ENCODE assay signal across 39 mouse cellular contexts in the genomic region with DNA sequence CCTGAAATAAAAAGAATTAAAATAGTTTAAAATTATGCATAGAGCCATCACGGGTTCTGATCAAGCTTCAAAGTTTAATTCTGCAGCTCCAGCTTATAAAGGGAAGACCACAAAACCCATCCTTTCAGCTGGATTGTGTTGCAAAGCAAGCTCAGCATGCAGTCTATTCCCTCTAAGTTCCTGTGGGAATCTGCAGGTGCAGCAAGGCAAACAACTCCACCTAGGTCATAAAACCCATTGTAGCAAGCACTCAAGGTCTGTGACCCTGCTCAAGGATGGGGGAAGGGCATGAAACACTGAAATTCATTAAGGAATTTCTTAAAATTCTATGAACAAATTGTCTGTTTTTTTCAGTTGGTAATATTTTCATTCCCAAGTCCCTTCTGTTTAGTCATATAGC. TPM values are rescaled to one million over a fixed set of nuclear protein-coding genes. Genes with fewer than 3 reads are reported as not detected.
DNase-seq lines count a peak whose midpoint lies in the region; ATAC-seq and TF ChIP-seq lines count a peak whose summit lies in the region.
"Had no signal": no experiment of that assay in that cellular context is flagged by ENCODE, and none has a peak within 500 bp of the region (broad histone marks: within the 10 kb centered on the region; RNA-seq: fewer than 3 reads in every experiment).

No protein-coding gene starts in this region.

- H3K4me2 ChIP-seq in intestine, embryonic 16.5 days (ENCODE audit: low read depth, low read length): no peak overlapping the region
- H3K4me2 ChIP-seq: embryonic facial prominence, embryonic 13.5 days; forebrain, embryonic 13.5 days; hindbrain, embryonic 12.5 days; hindbrain, embryonic 15.5 days had no signal

- H3K4me3 ChIP-seq in intestine, embryonic 16.5 days (ENCODE audit: low read length): no peak overlapping the region
- H3K4me3 ChIP-seq in cerebellum, adult 2 months (replicated peaks; ENCODE audit: insufficient read depth, low read depth, low read length): no peak overlapping the region
- H3K4me3 ChIP-seq: embryonic facial prominence, embryonic 10.5 days; embryonic facial prominence, embryonic 13.5 days; erythroblast, embryonic 14.5 days; forebrain, embryonic 10.5 days; forebrain, embryonic 13.5 days; heart, adult 2 months; heart, embryonic 10.5 days; hindbrain, embryonic 12.5 days; hindbrain, embryonic 15.5 days had no signal

- no peaks in the 10 kb centered on the region for H3K36me3 ChIP-seq in intestine, embryonic 16.5 days (ENCODE audit: control insufficient read depth, insufficient read depth, low read length)
- H3K36me3 ChIP-seq: embryonic facial prominence, embryonic 10.5 days; embryonic facial prominence, embryonic 13.5 days; forebrain, embryonic 10.5 days; G1E; heart, embryonic 10.5 days; hindbrain, embryonic 12.5 days; hindbrain, embryonic 15.5 days had no signal

- TF ChIP-seq CTCF in cerebellum, adult 2 months (IDR thresholded peaks at IDR 0.05; ENCODE audit: borderline replicate concordance, insufficient read depth, low read depth, low read length): no peak

- DNase-seq in ES-CJ7 (ENCODE audit: low read depth, low spot score) (peak; percentile 92), WW6 (ENCODE audit: low read depth, low spot score) (peak; percentile 38)
- no peak for DNase-seq in cerebellum, adult 2 months
- DNase-seq in adrenal gland, adult 2 months: no peak
- DNase-seq in spleen, adult 12 weeks (ENCODE audit: low spot score): no peak
- DNase-seq: adrenal gland, postnatal 14 days; B cell, adult 2 months; cerebellum, adult 11 months; cerebellum, adult 8-10 months; cerebellum, postnatal 10 days; cerebellum, postnatal 36 days; embryo, embryonic 11 days; gastrocnemius, postnatal 10 days; gastrocnemius, postnatal 36 days; heart, adult 2 months had no signal

- no peak overlapping the region for H3K9ac ChIP-seq in intestine, embryonic 16.5 days (ENCODE audit: low read depth, low read length)
- H3K9ac ChIP-seq: embryonic facial prominence, embryonic 13.5 days; forebrain, embryonic 13.5 days; hindbrain, embryonic 12.5 days; hindbrain, embryonic 15.5 days had no signal

- WGBS in intestine, embryonic 16.5 days: 67% methylated on average over 1 of the region's 1 CpGs
- WGBS in cerebellum, adult 2 months: 80% methylated on average over 1 of the region's 1 CpGs

- H3K9me3 ChIP-seq in intestine, embryonic 16.5 days (ENCODE audit: control insufficient read depth, low read length): no peaks in the 10 kb centered on the region
- H3K9me3 ChIP-seq: embryonic facial prominence, embryonic 10.5 days; G1E; heart, embryonic 10.5 days; hindbrain, embryonic 12.5 days had no signal

- H3K27me3 ChIP-seq in intestine, embryonic 16.5 days (replicated peaks; ENCODE audit: control insufficient read depth, insufficient read depth, low read length): no peaks in the 10 kb centered on the region
- no peaks in the 10 kb centered on the region; the same call in 1 of the 2 replicates for H3K27me3 ChIP-seq in cerebellum, adult 2 months (ENCODE audit: control insufficient read depth, insufficient read depth, low read length)
- H3K27me3 ChIP-seq: embryonic facial prominence, embryonic 13.5 days; forebrain, embryonic 13.5 days; hindbrain, embryonic 12.5 days; hindbrain, embryonic 15.5 days had no signal

- peak; percentile 85; the same call in 1 of the 2 replicates for ATAC-seq in intestine, embryonic 16.5 days
- no peak for ATAC-seq in erythroid progenitor cell, adult 5-6 weeks (replicated peaks; ENCODE audit: low FRiP score, poor library complexity, severe bottlenecking)
- ATAC-seq: forebrain, embryonic 13.5 days; forebrain, embryonic 16.5 days; Patski had no signal

- H3K27ac ChIP-seq in intestine, embryonic 16.5 days (ENCODE audit: low read length): no peak overlapping the region
- no peak overlapping the region for H3K27ac ChIP-seq in cerebellum, adult 2 months (ENCODE audit: insufficient read depth, low read length)
- H3K27ac ChIP-seq: embryonic facial prominence, embryonic 10.5 days; embryonic facial prominence, embryonic 13.5 days; forebrain, embryonic 10.5 days; forebrain, embryonic 13.5 days; heart, adult 2 months; heart, embryonic 10.5 days; hindbrain, embryonic 12.5 days; hindbrain, embryonic 15.5 days had no signal

- TF ChIP-seq POLR2A in cerebellum, adult 2 months (IDR thresholded peaks at IDR 0.05; ENCODE audit: borderline replicate concordance, insufficient read depth, low read length): no peak

- H3K4me1 ChIP-seq in intestine, embryonic 16.5 days (ENCODE audit: control insufficient read depth, insufficient read depth, low read length): no peaks in the 10 kb centered on the region
- no peaks in the 10 kb centered on the region for H3K4me1 ChIP-seq in cerebellum, adult 2 months (ENCODE audit: control insufficient read depth, insufficient read depth, low read length)
- H3K4me1 ChIP-seq: embryonic facial prominence, embryonic 10.5 days; embryonic facial prominence, embryonic 13.5 days; forebrain, embryonic 10.5 days; forebrain, embryonic 13.5 days; heart, embryonic 10.5 days; hindbrain, embryonic 12.5 days; hindbrain, embryonic 15.5 days had no signal

RNA-seq across cellular contexts. Expression of a gene that starts 15.4 kb away (rescaled TPM):
- polyA plus RNA-seq in intestine, embryonic 16.5 days (2015; fragmentation: Nextera tagmentation; extraction: Ambion mirVana): not detected in 2 replicates
- not detected in 2 replicates for polyA plus RNA-seq in cerebellum, adult 2 months (2012; rRNA removed)
- not detected for total RNA-seq in adrenal gland, adult 2 months (2021)
- polyA plus RNA-seq in adrenal gland, adult 2 months (2012; rRNA removed): not detected in 2 replicates
- not detected in 2 replicates for total RNA-seq in erythroid progenitor cell, adult 5-6 weeks (2015; ENCODE audit: low replicate concordance)
- not detected in 2 replicates for total RNA-seq in erythroid progenitor cell, adult 5-6 weeks (2017; ENCODE audit: low replicate concordance)
- total RNA-seq: adrenal gland, adult 18-20 months; adrenal gland, postnatal 14 days; adrenal gland, postnatal 4 days; CH12.LX; gastrocnemius, adult 18-20 months; gastrocnemius, postnatal 10 days; gastrocnemius, postnatal 36 days; granulocyte monocyte progenitor cell, adult 5-6 weeks; heart, adult 2 months; heart, postnatal 25 days; hematopoietic stem cell, adult 5-6 weeks had no signal
- polyA plus RNA-seq: cortical plate, adult 2 months; embryonic facial prominence, embryonic 10.5 days; embryonic facial prominence, embryonic 13.5 days; erythroblast, embryonic 14.5 days; forebrain, embryonic 10.5 days; forebrain, embryonic 13.5 days; forebrain, embryonic 16.5 days; G1E; heart, adult 2 months; heart, embryonic 10.5 days; heart, embryonic 14.5 days; heart, postnatal 0 days; hindbrain, embryonic 12.5 days; hindbrain, embryonic 15.5 days; intestine, embryonic 14.5 days; Patski had no signal

RNA-seq across cellular contexts. Expression of a gene that starts 18.6 kb away (rescaled TPM):
- polyA plus RNA-seq in intestine, embryonic 16.5 days (2015; fragmentation: Nextera tagmentation; extraction: Ambion mirVana): not detected in 2 replicates
- not detected in 2 replicates for polyA plus RNA-seq in cerebellum, adult 2 months (2012; rRNA removed)
- not detected for total RNA-seq in adrenal gland, adult 2 months (2021)
- not detected in 2 replicates for polyA plus RNA-seq in adrenal gland, adult 2 months (2012; rRNA removed)
- not detected in 2 replicates for total RNA-seq in erythroid progenitor cell, adult 5-6 weeks (2015; ENCODE audit: low replicate concordance)
- not detected in 2 replicates for total RNA-seq in erythroid progenitor cell, adult 5-6 weeks (2017; ENCODE audit: low replicate concordance)
- total RNA-seq: adrenal gland, adult 18-20 months; adrenal gland, postnatal 14 days; adrenal gland, postnatal 4 days; CH12.LX; G1E; gastrocnemius, adult 18-20 months; gastrocnemius, postnatal 10 days; gastrocnemius, postnatal 36 days; granulocyte monocyte progenitor cell, adult 5-6 weeks; heart, adult 2 months; heart, postnatal 25 days; hematopoietic stem cell, adult 5-6 weeks had no signal
- polyA plus RNA-seq: cortical plate, adult 2 months; embryonic facial prominence, embryonic 10.5 days; embryonic facial prominence, embryonic 13.5 days; erythroblast, embryonic 14.5 days; forebrain, embryonic 10.5 days; forebrain, embryonic 13.5 days; G1E; heart, adult 2 months; heart, embryonic 10.5 days; heart, embryonic 14.5 days; heart, postnatal 0 days; hindbrain, embryonic 12.5 days; hindbrain, embryonic 15.5 days; intestine, embryonic 14.5 days; Patski had no signal

RNA-seq across cellular contexts. Expression of a gene that starts 57.3 kb away (rescaled TPM):
- not detected in 2 replicates for polyA plus RNA-seq in intestine, embryonic 16.5 days (2015; fragmentation: Nextera tagmentation; extraction: Ambion mirVana)
- not detected in 2 replicates for polyA plus RNA-seq in cerebellum, adult 2 months (2012; rRNA removed)
- total RNA-seq in adrenal gland, adult 2 months (2021): not detected
- polyA plus RNA-seq in adrenal gland, adult 2 months (2012; rRNA removed): not detected in 2 replicates
- total RNA-seq in erythroid progenitor cell, adult 5-6 weeks (2015; ENCODE audit: low replicate concordance): not detected in 2 replicates
- total RNA-seq in erythroid progenitor cell, adult 5-6 weeks (2017; ENCODE audit: low replicate concordance): not detected in 2 replicates
- total RNA-seq: adrenal gland, adult 18-20 months; adrenal gland, postnatal 14 days; adrenal gland, postnatal 4 days; CH12.LX; G1E; gastrocnemius, adult 18-20 months; gastrocnemius, postnatal 10 days; gastrocnemius, postnatal 36 days; granulocyte monocyte progenitor cell, adult 5-6 weeks; heart, adult 2 months; heart, postnatal 25 days; hematopoietic stem cell, adult 5-6 weeks had no signal
- polyA plus RNA-seq: cortical plate, adult 2 months; embryonic facial prominence, embryonic 10.5 days; embryonic facial prominence, embryonic 13.5 days; erythroblast, embryonic 14.5 days; forebrain, embryonic 10.5 days; forebrain, embryonic 13.5 days; forebrain, embryonic 16.5 days; G1E; heart, adult 2 months; heart, embryonic 10.5 days; heart, embryonic 14.5 days; heart, postnatal 0 days; hindbrain, embryonic 12.5 days; hindbrain, embryonic 15.5 days; intestine, embryonic 14.5 days; Patski had no signal

Comparison
In these comparisons a context has a peak if more than half of its experiments do, and no peak if none do; other contexts are left out.
1. DNase-seq: peak in ES-CJ7 (single experiment) and WW6 (single experiment); none in cerebellum, adult 2 months (0 of 2), adrenal gland, adult 2 months (single experiment) and spleen, adult 12 weeks (single experiment).